Mouse (Mus musculus): Measurements from ENCODE around the gene Cox5a.

DNA sequence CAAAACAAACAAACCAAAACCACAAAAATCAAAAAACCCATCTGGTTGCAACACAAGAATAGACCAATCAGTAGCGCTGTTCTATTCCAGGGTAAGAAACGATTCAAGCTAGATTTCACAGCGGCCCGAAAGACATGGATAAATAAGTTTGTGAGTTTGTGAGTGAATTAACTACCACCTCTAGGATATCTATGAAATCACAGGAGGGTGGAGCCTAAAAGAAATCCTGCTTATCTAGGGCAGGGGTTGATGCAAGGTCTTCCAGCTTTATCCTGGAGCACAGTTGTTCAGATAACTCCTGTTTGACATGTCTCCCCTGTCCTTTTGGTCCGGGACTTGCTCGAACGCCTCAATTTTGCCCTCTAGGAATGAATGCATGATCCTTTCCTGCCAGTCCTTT lies 39.2 kb downstream of the Cox5a start:
- TF ChIP-seq CTCF (IDR thresholded peaks at IDR 0.05; ENCODE audit: low read depth, low read length) (no peak), POLR2AphosphoS5 (IDR thresholded peaks at IDR 0.05; ENCODE audit: insufficient replicate concordance, low read depth, low read length) (no peak), GATA1 (IDR thresholded peaks at IDR 0.05; ENCODE audit: borderline replicate concordance, low read length) (no peak), TAL1 (conservative IDR thresholded peaks at IDR 0.05; ENCODE audit: low read depth, low read length) (no peak), GATA2 (IDR thresholded peaks at IDR 0.05; ENCODE audit: borderline replicate concordance, low read depth, low read length) (no peak)
